Mouse (Mus musculus) kidney, postnatal 25 days (tissue): ENCODE data around the gene Palmd.

Experiments used
- DNase-seq, 2 experiments: peaks; one replicate each; pipeline ENCODE4 v3.0.0; 2021; ENCODE audit warnings: mixed read lengths in 2 of 2

Gene Palmd

GRCm38 (mm10) chr3:116891436-116892205, 77.2 kb downstream of the Palmd start:
- DNase-seq: peak; percentile 12 to 54

GRCm38 (mm10) chr3:116890576-116890975, 78.2 kb downstream of the Palmd start:
- DNase-seq: peak; percentile 46 to 78

- no peak for DNase-seq
These were observed 79.4 kb downstream of the Palmd start for GRCm38 (mm10) chr3:116889358-116889757.

- no peak for DNase-seq
These were observed 83.8 kb downstream of the Palmd start for GRCm38 (mm10) chr3:116884941-116885340.

- DNase-seq: no peak
These were observed 86.4 kb downstream of the Palmd start for GRCm38 (mm10) chr3:116882221-116882960.

- no peak for DNase-seq
These were observed 98.4 kb downstream of the Palmd start for GRCm38 (mm10) chr3:116870372-116870771.
